Mouse (Mus musculus) intestine, embryonic 14.5 days (tissue): Measurements from ENCODE around the gene Dpf1. TPM values are rescaled to one million over a fixed set of nuclear protein-coding genes. Genes with fewer than 3 reads are reported as not detected.

Experiments used
- ATAC-seq: fragments of 200-750 bp; cut with Nextera tagmentation; replicated peaks from 2 replicates; pipeline ENCODE4 v1.8.0; 2017; ENCODE audit warnings: low read depth, moderate number of reproducible peaks, moderate TSS enrichment, moderate library complexity; ENCODE audit not compliant: low FRiP score, low TSS enrichment
- DNase-seq: peaks from one replicate; pipeline ENCODE4 v3.0.0-alpha.2; 2018; ENCODE audit warnings: low spot score
- H3K27ac ChIP-seq: fragments of 300-500 bp; sonication (generic); 2 replicates; pipeline ENCODE4 v1.5.1; 2014; ENCODE audit warnings: low read depth, mild to moderate bottlenecking, control low read depth
- H3K27me3 ChIP-seq: fragments of 300-500 bp; sonication (generic); replicated peaks from 2 replicates; pipeline ENCODE4 v1.6.1; 2014; ENCODE audit warnings: low read length, control low read depth; ENCODE audit not compliant: control insufficient read depth, insufficient read depth
- H3K36me3 ChIP-seq: fragments of 300-500 bp; sonication (generic); 2 replicates; pipeline ENCODE4 v1.6.1; 2014; ENCODE audit warnings: low read length, control low read depth; ENCODE audit not compliant: control insufficient read depth, insufficient read depth
- H3K4me1 ChIP-seq: fragments of 300-500 bp; sonication (generic); replicated peaks from 2 replicates; pipeline ENCODE4 v1.6.1; 2014; ENCODE audit warnings: low read length, control low read depth, mixed read lengths; ENCODE audit not compliant: control insufficient read depth, insufficient read depth
- H3K4me2 ChIP-seq: fragments of 300-500 bp; sonication (generic); 2 replicates; pipeline ENCODE4 v1.6.1; 2014; ENCODE audit warnings: low read length
- H3K4me3 ChIP-seq: fragments of 300-500 bp; sonication (generic); 2 replicates; pipeline ENCODE4 v1.5.1; 2014; ENCODE audit warnings: low read depth, low read length, control low read depth, mixed read lengths
- H3K9ac ChIP-seq: fragments of 300-500 bp; sonication (generic); 2 replicates; pipeline ENCODE4 v1.6.1; 2014; ENCODE audit warnings: mild to moderate bottlenecking, low read length
- H3K9me3 ChIP-seq: fragments of 300-500 bp; sonication (generic); 2 replicates; pipeline ENCODE4 v1.6.1; 2016; ENCODE audit warnings: low read length, control low read depth; ENCODE audit not compliant: control insufficient read depth
- WGBS: fragments of 180-500 bp; shearing (Covaris S2); extraction: QIAGEN DNeasy Blood & Tissue Kit; methylation state at CpG from one replicate; pipeline ENCODE4 v1.1.7; 2014; 5-methylcytosine and 5-hydroxymethylcytosine counted together
- polyA plus RNA-seq: library from polyadenylated mRNA; unstranded; fragments of >200 nt; fragmentation: Nextera tagmentation; extraction: Ambion mirVana; gene quantifications from 2 replicates; pipeline ENCODE4 v1.2.1, GENCODE M21; 2014

The Dpf1 gene
- polyA plus RNA-seq, 1 experiment from 2014 or later = 7.4 TPM

DNA sequence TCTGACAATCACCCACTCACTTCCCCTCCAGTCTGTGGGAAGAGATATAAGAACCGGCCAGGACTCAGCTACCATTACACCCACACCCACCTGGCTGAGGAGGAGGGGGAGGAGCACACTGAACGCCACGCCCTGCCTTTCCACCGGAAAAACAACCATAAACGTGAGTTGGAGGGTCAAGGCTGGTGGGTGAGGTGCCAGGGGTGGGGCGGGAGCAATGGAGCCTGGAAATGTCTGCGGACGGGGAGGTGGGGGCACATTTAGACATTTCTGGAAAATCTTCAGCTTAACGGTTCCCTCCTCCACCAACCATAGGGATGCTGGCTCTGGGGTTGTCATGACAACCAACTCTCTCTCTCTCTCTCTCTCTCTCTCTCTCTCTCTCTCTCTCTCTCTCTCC, 9.3 kb downstream of the Dpf1 start:
- H3K4me3 ChIP-seq = no peak overlapping the region
- WGBS = 36% methylated on average over 9 of the region's 9 CpGs

DNA sequence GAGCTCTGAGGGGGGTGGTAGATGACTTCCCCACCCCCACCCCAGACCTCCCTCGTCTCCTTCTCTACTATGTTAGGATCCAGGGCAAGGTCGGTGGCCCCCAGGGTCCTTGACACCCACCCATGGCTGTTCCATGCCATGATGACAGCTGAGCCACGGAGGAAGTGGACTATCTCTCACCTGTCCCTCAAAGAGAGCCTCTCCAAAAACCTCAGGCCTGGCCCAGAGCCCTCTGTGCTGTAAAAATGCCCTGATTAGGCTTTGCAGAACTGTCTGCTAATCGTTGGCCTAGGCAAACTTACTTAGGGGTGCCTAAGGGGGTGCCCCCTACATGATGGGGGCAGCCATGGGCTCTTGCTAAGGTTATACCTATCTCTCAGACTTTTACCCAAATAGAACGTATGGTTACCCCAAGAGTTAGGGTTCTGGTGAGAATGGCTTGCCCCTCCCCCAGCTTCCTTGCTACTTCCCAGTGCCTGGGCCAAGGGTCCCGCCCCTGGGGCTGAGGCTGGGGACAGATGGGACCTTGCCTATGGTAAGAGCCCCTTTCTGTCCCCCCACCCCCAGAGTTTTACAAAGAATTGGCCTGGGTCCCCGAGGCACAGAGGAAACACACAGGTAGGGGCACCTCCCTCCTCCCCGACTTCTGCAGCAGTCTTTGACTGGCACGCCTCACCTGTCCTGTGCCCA, 10.0 kb downstream of the Dpf1 start:
- no peaks in the 10 kb centered on the region for H3K36me3 ChIP-seq
- 0 out of 2 replicates have a peak, but pooled peaks cover under 1% of the 10 kb centered on the region for H3K27me3 ChIP-seq
- DNase-seq (no peak), ATAC-seq (no peak)
- H3K4me3 ChIP-seq = no peak overlapping the region
- no peak overlapping the region for H3K9ac ChIP-seq
- H3K4me2 ChIP-seq = no peak overlapping the region
- H3K9me3 ChIP-seq = no peaks in the 10 kb centered on the region
- H3K27ac ChIP-seq = no peak overlapping the region
- H3K4me1 ChIP-seq = peaks cover 36% of the 10 kb centered on the region
- 55% methylated on average over 9 of the region's 9 CpGs for WGBS

More for the DNA sequence above, 9.3 kb downstream of the Dpf1 start:
- peaks cover 4% of the 10 kb centered on the region; the same call in 1 of the 2 replicates for H3K27me3 ChIP-seq
- no peak overlapping the region for H3K4me2 ChIP-seq
- H3K9ac ChIP-seq = no peak overlapping the region
- H3K27ac ChIP-seq = no peak overlapping the region
- ATAC-seq (no peak), DNase-seq (no peak)
- H3K36me3 ChIP-seq = no peaks in the 10 kb centered on the region
- H3K9me3 ChIP-seq = no peaks in the 10 kb centered on the region
- peaks cover 30% of the 10 kb centered on the region for H3K4me1 ChIP-seq

DNA sequence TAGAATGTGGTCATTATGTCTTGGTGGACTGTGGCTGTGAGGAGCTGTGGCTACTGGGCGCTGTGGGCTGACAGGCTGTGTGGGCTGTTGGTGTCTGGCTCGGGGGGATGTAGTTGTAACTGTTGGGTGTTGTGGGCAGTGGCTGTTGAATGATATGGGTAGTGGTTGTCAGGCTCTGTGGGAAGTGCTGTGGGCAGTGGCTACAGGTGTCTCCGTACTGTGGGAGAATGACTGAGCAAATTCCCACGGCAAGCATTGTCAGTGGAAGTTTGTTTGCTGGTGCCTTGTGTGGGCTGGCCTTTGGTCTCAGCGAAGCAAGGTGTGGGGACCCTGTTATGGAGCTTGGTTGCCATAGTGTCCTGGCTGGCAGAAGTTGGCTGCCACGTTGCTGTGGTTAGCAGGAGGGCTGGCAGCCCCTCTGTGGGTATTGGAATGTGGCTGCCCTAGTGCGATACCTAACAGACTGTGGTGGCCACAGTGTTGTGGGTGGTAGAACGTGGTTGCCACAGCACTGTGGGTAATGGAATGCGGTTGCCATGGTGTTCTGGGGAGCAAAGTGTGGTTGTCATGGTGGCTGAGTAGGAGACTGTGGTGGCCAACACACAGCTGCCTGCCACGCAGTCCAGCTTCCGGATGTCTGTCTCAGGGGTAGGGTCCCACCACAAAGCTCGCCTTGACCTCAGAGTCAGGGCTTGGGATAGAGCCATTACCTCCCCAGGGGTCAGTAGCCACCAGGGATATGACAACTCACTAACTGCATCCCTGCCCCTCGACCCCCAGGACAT, 11.3 kb downstream of the Dpf1 start:
- H3K4me2 ChIP-seq = no peak overlapping the region
- DNase-seq (no peak), ATAC-seq (no peak)
- H3K9me3 ChIP-seq = no peaks in the 10 kb centered on the region
- peaks cover 42% of the 10 kb centered on the region for H3K4me1 ChIP-seq
- WGBS = 73% methylated on average over 13 of the region's 13 CpGs
- no peaks in the 10 kb centered on the region for H3K27me3 ChIP-seq
- no peaks in the 10 kb centered on the region for H3K36me3 ChIP-seq
- no peak overlapping the region for H3K4me3 ChIP-seq
- H3K27ac ChIP-seq = no peak overlapping the region
- no peak overlapping the region for H3K9ac ChIP-seq

DNA sequence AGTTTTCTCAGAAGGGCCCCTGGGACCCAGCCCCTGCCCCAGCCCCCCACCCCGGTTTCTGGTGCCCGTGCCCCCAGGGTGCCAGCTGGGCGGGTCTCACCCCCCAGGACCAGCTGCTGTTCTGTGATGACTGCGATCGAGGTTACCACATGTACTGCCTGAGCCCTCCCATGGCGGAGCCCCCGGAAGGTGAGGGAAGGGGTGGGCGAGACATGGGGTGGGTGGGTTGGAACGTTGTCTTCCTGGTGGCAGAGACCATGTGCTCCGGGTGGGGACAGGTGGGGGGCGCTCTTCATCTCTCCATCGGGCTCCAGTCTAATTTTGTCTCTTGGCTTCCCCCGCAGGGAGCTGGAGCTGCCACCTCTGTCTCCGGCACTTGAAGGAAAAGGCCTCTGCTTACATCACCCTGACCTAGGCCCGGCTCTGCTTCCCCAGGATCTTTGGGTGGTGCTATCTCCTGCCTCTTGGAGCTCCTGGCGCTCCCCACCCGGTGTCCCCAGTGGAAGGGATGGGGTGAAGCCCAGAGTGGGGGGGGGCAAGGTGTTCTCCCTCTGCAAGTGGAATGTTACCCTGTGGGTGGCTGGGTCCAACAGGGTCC, 12.5 kb downstream of the Dpf1 start:
- Histone ChIP-seq H3K4me1 (peaks cover 48% of the 10 kb centered on the region), H3K4me2 (no peak overlapping the region; the same call in 1 of the 2 replicates)

DNA sequence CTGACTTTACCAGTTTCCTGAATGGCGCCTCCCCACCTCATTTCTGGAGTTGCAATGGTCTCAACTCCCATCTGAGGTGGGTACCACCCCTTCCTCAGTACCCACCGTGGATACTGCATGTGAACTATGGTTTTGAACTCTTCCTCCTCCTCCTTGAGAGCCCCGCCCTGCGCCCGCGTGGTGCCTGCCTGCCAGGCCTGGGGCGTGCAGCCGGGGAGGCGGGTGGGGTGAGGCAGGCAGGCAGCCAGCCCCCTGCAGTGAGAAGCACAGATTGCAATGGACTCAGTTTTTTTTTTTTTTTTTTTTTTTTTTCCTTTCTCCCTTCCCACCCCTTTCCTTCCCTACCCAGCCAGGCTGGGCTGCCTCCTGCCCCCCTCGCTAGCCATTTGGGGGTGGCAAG, 13.2 kb downstream of the Dpf1 start:
- peak overlapping the region; percentile 92 for H3K27ac ChIP-seq
- H3K36me3 ChIP-seq = no peaks in the 10 kb centered on the region
- H3K4me3 ChIP-seq = peak overlapping the region; percentile 0; the same call in 1 of the 2 replicates
- peak overlapping the region; percentile 13; the same call in 1 of the 2 replicates for H3K9ac ChIP-seq
- no peaks in the 10 kb centered on the region for H3K9me3 ChIP-seq
- ATAC-seq = peak; percentile 34
- H3K27me3 ChIP-seq = no peaks in the 10 kb centered on the region
- peak overlapping the region; percentile 49 for H3K4me2 ChIP-seq
- DNase-seq = no peak
- H3K4me1 ChIP-seq = peaks cover 48% of the 10 kb centered on the region
- WGBS = 3% methylated on average over 10 of the region's 10 CpGs

More for the DNA sequence above, 12.5 kb downstream of the Dpf1 start:
- Histone ChIP-seq H3K9ac (no peak overlapping the region), H3K9me3 (no peaks in the 10 kb centered on the region), H3K4me3 (no peak overlapping the region), H3K36me3 (no peaks in the 10 kb centered on the region), H3K27ac (peak overlapping the region; percentile 92), H3K27me3 (no peaks in the 10 kb centered on the region)
- DNase-seq (no peak), ATAC-seq (no peak)
- WGBS = 62% methylated on average over 17 of the region's 17 CpGs

DNA sequence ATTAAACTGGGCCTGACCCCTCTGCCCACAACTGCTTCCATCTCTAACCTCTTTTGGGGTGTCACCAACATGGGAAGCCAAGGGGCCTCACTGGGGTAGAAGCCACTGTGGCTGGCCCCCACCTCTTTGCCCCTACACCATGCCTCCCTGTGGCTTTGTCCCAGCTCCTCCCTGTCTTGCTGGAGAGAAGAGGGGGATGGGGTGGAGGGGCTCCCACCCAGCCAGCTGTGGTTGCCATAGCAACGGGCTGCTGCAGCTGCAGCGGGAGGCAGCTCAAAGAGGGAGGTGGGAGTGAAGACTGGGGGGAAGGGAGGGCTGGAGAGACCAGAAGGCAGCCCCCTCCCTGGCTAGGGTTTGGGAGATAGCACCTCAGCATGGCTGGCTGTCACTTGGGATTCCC, 13.8 kb downstream of the Dpf1 start:
- peak; percentile 80 for DNase-seq
- Histone ChIP-seq H3K36me3 (0 out of 2 replicates have a peak, but pooled peaks cover under 1% of the 10 kb centered on the region), H3K4me1 (peaks cover 48% of the 10 kb centered on the region), H3K4me2 (peak overlapping the region; percentile 49), H3K9ac (peak overlapping the region; percentile 13; the same call in 1 of the 2 replicates), H3K9me3 (no peaks in the 10 kb centered on the region), H3K4me3 (peak overlapping the region; percentile 0; the same call in 1 of the 2 replicates), H3K27ac (peak overlapping the region; percentile 92), H3K27me3 (no peaks in the 10 kb centered on the region)
- peak; percentile 70 for ATAC-seq
- WGBS = 0% methylated on average over 2 of the region's 2 CpGs

DNA sequence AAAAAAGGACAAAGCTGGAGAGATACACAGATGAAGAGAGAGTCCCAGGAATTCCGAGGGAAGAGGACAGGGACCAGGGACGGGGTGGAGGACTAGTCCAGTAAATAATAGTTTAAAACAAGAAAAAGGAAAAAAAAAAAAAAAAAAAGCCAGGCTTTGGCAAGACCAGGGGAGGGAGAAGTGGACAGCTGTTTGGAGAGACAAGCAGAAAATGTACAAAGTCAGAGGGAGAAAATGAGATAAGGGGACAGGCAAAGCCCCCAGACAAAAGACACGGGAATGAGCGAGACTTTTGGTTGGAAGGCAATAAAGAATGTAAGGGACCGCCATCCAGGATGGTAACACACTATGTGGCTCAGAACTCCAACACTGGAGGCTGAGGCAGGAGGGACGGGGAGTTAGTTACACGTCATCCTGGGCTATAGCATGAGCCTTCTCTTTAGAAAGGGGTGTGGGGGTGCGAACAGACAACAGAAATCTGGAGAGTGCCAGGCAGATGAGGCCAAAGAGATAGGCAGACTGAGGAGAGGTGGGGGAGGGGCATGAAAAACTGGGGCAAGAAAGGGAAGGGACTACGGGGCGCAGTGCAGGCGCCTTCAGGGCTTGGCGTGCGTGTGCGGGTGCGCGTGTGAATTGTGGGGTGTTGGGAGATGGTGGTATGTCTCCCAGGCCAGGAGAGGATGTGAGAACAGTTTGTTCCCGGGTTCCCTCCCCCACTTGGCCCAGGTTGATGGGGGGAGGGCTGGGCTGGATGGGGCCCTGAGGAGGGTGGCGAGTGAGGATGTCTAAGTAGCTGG, 14.6 kb downstream of the Dpf1 start:
- ATAC-seq = peak; percentile 25; the same call in 1 of the 2 replicates
- Histone ChIP-seq H3K9me3 (no peaks in the 10 kb centered on the region), H3K9ac (peak overlapping the region; percentile 38; the same call in 1 of the 2 replicates), H3K4me2 (peak overlapping the region; percentile 49), H3K36me3 (0 out of 2 replicates have a peak, but pooled peaks cover 5% of the 10 kb centered on the region), H3K27ac (peak overlapping the region; percentile 92), H3K4me3 (peak overlapping the region; percentile 28), H3K4me1 (peaks cover 48% of the 10 kb centered on the region), H3K27me3 (no peaks in the 10 kb centered on the region)
- 8% methylated on average over 18 of the region's 18 CpGs for WGBS
- DNase-seq = peak; percentile 76
